In the genomic region with DNA sequence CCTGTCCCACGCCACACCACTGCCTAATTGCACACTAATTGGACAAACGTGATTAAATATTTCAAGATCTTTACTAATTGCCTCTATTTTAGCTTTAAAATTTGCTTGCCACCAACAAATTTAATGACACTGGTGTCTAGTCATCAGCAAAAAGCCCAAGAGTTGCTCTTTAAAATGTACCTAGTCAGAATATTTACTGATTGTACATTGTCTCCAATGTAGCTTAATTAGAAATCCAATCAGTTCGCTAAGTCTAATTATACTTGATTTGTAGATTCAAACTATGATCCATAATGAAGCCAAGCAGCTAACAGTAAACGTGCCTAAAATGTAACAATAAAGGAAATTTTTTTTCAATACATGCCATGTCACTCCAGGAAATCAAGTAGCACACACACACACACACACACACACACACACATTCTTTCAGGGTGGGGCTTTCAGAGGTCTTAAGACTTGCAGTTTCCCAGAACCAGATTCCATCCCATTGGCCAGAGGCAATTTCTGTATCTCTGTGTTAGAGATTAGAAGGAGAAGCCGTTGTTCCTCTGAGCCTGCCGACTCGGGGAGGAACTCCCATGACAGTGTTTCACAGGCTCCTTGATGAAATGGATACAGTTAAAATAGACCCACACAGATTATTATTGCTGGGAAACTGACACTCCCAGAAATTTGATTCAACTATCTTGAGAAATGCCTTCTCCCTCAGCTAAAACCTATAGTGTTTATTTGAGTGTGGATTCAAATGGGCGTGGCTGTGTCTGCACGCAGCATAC, we compare ENCODE assay signal across 22 mouse cellular contexts. TPM values are rescaled to one million over a fixed set of nuclear protein-coding genes. Genes with fewer than 3 reads are reported as not detected.
DNase-seq lines count a peak whose midpoint lies in the region; ATAC-seq and TF ChIP-seq lines count a peak whose summit lies in the region.
"Had no signal": no experiment of that assay in that cellular context is flagged by ENCODE, and none has a peak within 500 bp of the region (broad histone marks: within the 10 kb centered on the region; RNA-seq: fewer than 3 reads in every experiment).

No protein-coding gene starts in this region.

- no peak for TF ChIP-seq CTCF in forebrain, postnatal 0 days (IDR thresholded peaks at IDR 0.05; ENCODE audit: low read depth)
- no peak for TF ChIP-seq CTCF in midbrain, postnatal 0 days (IDR thresholded peaks at IDR 0.05)

- no peak overlapping the region for H3K9ac ChIP-seq in forebrain, postnatal 0 days
- no peak overlapping the region for H3K9ac ChIP-seq in forebrain, embryonic 13.5 days
- no peak overlapping the region for H3K9ac ChIP-seq in midbrain, embryonic 13.5 days (replicated peaks)
- no peak overlapping the region for H3K9ac ChIP-seq in midbrain, embryonic 11.5 days (ENCODE audit: low read length)
- H3K9ac ChIP-seq in midbrain, postnatal 0 days (replicated peaks; ENCODE audit: low read length, poor library complexity, severe bottlenecking), result 0 out of 2 replicates have a peak overlapping the region, but pooled peaks have one; percentile 24
- H3K9ac ChIP-seq: embryonic facial prominence, embryonic 13.5 days; heart, embryonic 12.5 days; hindbrain, embryonic 15.5 days had no signal

- no peak overlapping the region for H3K4me2 ChIP-seq in forebrain, postnatal 0 days (ENCODE audit: low read depth)
- no peak overlapping the region for H3K4me2 ChIP-seq in forebrain, embryonic 13.5 days
- H3K4me2 ChIP-seq in midbrain, embryonic 13.5 days (replicated peaks), result no peak overlapping the region
- H3K4me2 ChIP-seq in midbrain, embryonic 11.5 days, result no peak overlapping the region
- no peak overlapping the region for H3K4me2 ChIP-seq in midbrain, postnatal 0 days (ENCODE audit: low read depth, low read length, poor library complexity, severe bottlenecking)
- H3K4me2 ChIP-seq: embryonic facial prominence, embryonic 13.5 days; heart, embryonic 12.5 days; hindbrain, embryonic 15.5 days had no signal

- H3K9me3 ChIP-seq in forebrain, postnatal 0 days (ENCODE audit: low read length), result no peaks in the 10 kb centered on the region
- H3K9me3 ChIP-seq in forebrain, embryonic 13.5 days (replicated peaks), result no peaks in the 10 kb centered on the region
- H3K9me3 ChIP-seq in midbrain, embryonic 13.5 days, result no peaks in the 10 kb centered on the region
- H3K9me3 ChIP-seq in midbrain, embryonic 11.5 days (ENCODE audit: control insufficient read depth, low read length), result no peaks in the 10 kb centered on the region
- no peaks in the 10 kb centered on the region for H3K9me3 ChIP-seq in midbrain, postnatal 0 days (ENCODE audit: low read length)
- H3K9me3 ChIP-seq: embryonic facial prominence, embryonic 13.5 days; heart, embryonic 12.5 days; hindbrain, embryonic 15.5 days had no signal

- H3K4me1 ChIP-seq in forebrain, postnatal 0 days (ENCODE audit: insufficient read depth), result no peaks in the 10 kb centered on the region; the same call in 1 of the 2 replicates
- peaks cover 18% of the 10 kb centered on the region for H3K4me1 ChIP-seq in forebrain, embryonic 13.5 days
- H3K4me1 ChIP-seq in midbrain, embryonic 13.5 days (replicated peaks), result peaks cover 22% of the 10 kb centered on the region
- H3K4me1 ChIP-seq in midbrain, embryonic 11.5 days (ENCODE audit: control insufficient read depth, insufficient read depth, low read length), result no peaks in the 10 kb centered on the region
- H3K4me1 ChIP-seq in midbrain, postnatal 0 days (ENCODE audit: insufficient read depth, low read length), result no peaks in the 10 kb centered on the region

- DNase-seq in forebrain, postnatal 0 days, result no peak
- DNase-seq in midbrain, embryonic 11.5 days (ENCODE audit: low spot score, missing footprints), result no peak
- peak; percentile 29 for DNase-seq in Muller cell, postnatal 12 days (ENCODE audit: inconsistent ontology term)
- no peak for DNase-seq in midbrain, postnatal 0 days (ENCODE audit: low spot score)
- no peak for DNase-seq in lung, postnatal 14 days
- no peak for DNase-seq in ovary, postnatal 36 days (ENCODE audit: low spot score)
- DNase-seq: adrenal gland, adult 2 months; adrenal gland, postnatal 36 days; cerebellum, adult 11 months; cerebellum, adult 8-10 months; cerebellum, postnatal 14 days; gastrocnemius, postnatal 14 days; heart, postnatal 36 days had no signal

- no peaks in the 10 kb centered on the region for H3K27me3 ChIP-seq in forebrain, postnatal 0 days (ENCODE audit: insufficient read depth, low read length)
- no peaks in the 10 kb centered on the region for H3K27me3 ChIP-seq in forebrain, embryonic 13.5 days
- no peaks in the 10 kb centered on the region for H3K27me3 ChIP-seq in midbrain, embryonic 13.5 days
- no peaks in the 10 kb centered on the region for H3K27me3 ChIP-seq in midbrain, embryonic 11.5 days (ENCODE audit: control insufficient read depth, insufficient read depth, low read length)
- no peaks in the 10 kb centered on the region for H3K27me3 ChIP-seq in midbrain, postnatal 0 days (ENCODE audit: insufficient read depth, low read length)
- H3K27me3 ChIP-seq: CH12.LX; embryonic facial prominence, embryonic 13.5 days; hindbrain, embryonic 15.5 days had no signal

- WGBS in forebrain, postnatal 0 days, result 44% methylated on average over 9 of the region's 9 CpGs
- 58% methylated on average over 9 of the region's 9 CpGs for WGBS in forebrain, embryonic 13.5 days
- 72% methylated on average over 9 of the region's 9 CpGs for WGBS in midbrain, embryonic 13.5 days
- 84% methylated on average over 9 of the region's 9 CpGs for WGBS in midbrain, embryonic 11.5 days
- WGBS in midbrain, postnatal 0 days, result 63% methylated on average over 9 of the region's 9 CpGs

- peak; percentile 45; the same call in 1 of the 2 replicates for ATAC-seq in forebrain, postnatal 0 days
- ATAC-seq in forebrain, embryonic 13.5 days, result no peak; the same call in 1 of the 2 replicates
- no peak for ATAC-seq in midbrain, embryonic 13.5 days
- no peak for ATAC-seq in midbrain, embryonic 11.5 days (ENCODE audit: low FRiP score)
- ATAC-seq in midbrain, postnatal 0 days (ENCODE audit: low FRiP score), result no peak
- ATAC-seq: forebrain, embryonic 16.5 days; intestine, embryonic 16.5 days had no signal

- H3K4me3 ChIP-seq in forebrain, postnatal 0 days (ENCODE audit: low read depth, low read length), result no peak overlapping the region
- H3K4me3 ChIP-seq in forebrain, embryonic 13.5 days, result no peak overlapping the region
- H3K4me3 ChIP-seq in midbrain, embryonic 13.5 days (replicated peaks), result no peak overlapping the region
- H3K4me3 ChIP-seq in midbrain, embryonic 11.5 days (ENCODE audit: low read depth, low read length), result no peak overlapping the region
- H3K4me3 ChIP-seq in midbrain, postnatal 0 days (ENCODE audit: low read depth, low read length), result no peak overlapping the region
- H3K4me3 ChIP-seq: embryonic facial prominence, embryonic 13.5 days; heart, embryonic 12.5 days; hindbrain, embryonic 15.5 days had no signal

- H3K36me3 ChIP-seq in forebrain, postnatal 0 days (ENCODE audit: insufficient read depth), result no peaks in the 10 kb centered on the region
- no peaks in the 10 kb centered on the region for H3K36me3 ChIP-seq in forebrain, embryonic 13.5 days (ENCODE audit: poor library complexity, severe bottlenecking)
- H3K36me3 ChIP-seq in midbrain, embryonic 13.5 days, result no peaks in the 10 kb centered on the region
- no peaks in the 10 kb centered on the region for H3K36me3 ChIP-seq in midbrain, embryonic 11.5 days (ENCODE audit: control insufficient read depth, insufficient read depth, low read length)
- no peaks in the 10 kb centered on the region for H3K36me3 ChIP-seq in midbrain, postnatal 0 days (ENCODE audit: insufficient read depth, low read length)
- H3K36me3 ChIP-seq: embryonic facial prominence, embryonic 13.5 days; heart, embryonic 12.5 days; hindbrain, embryonic 15.5 days had no signal

- H3K27ac ChIP-seq in forebrain, postnatal 0 days (ENCODE audit: low read depth, low read length), result no peak overlapping the region
- H3K27ac ChIP-seq in forebrain, embryonic 13.5 days, result no peak overlapping the region
- peak overlapping the region; percentile 45; the same call in 1 of the 2 replicates for H3K27ac ChIP-seq in midbrain, embryonic 13.5 days
- H3K27ac ChIP-seq in midbrain, embryonic 11.5 days (ENCODE audit: low read depth, low read length), result no peak overlapping the region
- H3K27ac ChIP-seq in midbrain, postnatal 0 days (ENCODE audit: low read depth, low read length), result no peak overlapping the region
- H3K27ac ChIP-seq: embryonic facial prominence, embryonic 13.5 days; hindbrain, embryonic 15.5 days had no signal

RNA-seq across cellular contexts. Expression of a gene that starts 24.1 kb away (rescaled TPM):
- 100 and 152 TPM in 2 replicates for total RNA-seq in forebrain, postnatal 0 days (2014; rRNA removed)
- polyA plus RNA-seq in forebrain, postnatal 0 days (2015; fragmentation: Nextera tagmentation; extraction: Ambion mirVana), result 32.6 and 80.8 TPM in 2 replicates
- polyA plus RNA-seq in forebrain, embryonic 13.5 days (2015; fragmentation: Nextera tagmentation; extraction: Ambion mirVana), result 83.4 and 133 TPM in 2 replicates
- 124 and 162 TPM in 2 replicates for polyA plus RNA-seq in midbrain, embryonic 13.5 days (2015; fragmentation: Nextera tagmentation; extraction: Ambion mirVana)
- polyA plus RNA-seq in midbrain, embryonic 11.5 days (2014; fragmentation: Nextera tagmentation; extraction: Ambion mirVana), result 56.4 and 61.4 TPM in 2 replicates
- total RNA-seq in midbrain, postnatal 0 days (2014; rRNA removed), result 158 and 201 TPM in 2 replicates
- polyA plus RNA-seq in midbrain, postnatal 0 days (2015; fragmentation: Nextera tagmentation; extraction: Ambion mirVana), result 95.1 and 116 TPM in 2 replicates
- total RNA-seq: CH12.LX; common myeloid progenitor, adult 5-6 weeks had no signal
